Mouse (Mus musculus): ENCODE measurements around the gene Gon7.

DNA sequence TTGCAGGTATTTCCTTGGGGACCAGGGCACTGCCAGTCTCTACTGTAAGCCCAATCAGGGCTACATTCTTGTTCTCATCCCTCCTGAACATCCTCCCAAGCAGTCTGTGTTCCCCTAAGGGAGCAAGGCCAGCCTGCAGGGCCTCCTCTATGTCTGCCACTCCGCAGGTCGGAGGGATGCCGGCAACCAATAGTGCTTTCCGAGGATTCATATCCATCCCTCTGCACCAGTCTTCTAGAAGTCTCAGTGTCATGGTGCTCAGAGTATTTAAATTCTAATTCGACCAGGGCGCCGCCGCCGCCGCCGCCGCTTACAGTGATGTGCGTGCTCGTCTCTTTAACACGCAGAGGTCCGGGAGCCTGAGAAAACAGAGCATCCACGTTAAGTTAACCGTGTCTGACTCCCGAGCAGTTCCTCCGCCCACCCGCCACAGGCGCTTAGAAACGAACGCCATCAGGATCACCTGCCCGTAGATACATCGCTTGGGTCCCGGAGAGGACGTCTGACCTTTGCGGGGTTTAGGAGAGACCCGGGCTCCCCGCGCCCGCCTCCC lies 14.5 kb downstream of the Gon7 start:
- TF ChIP-seq GATA1 (IDR thresholded peaks at IDR 0.05; ENCODE audit: borderline replicate concordance, low read length) (no peak), FLI1 (IDR thresholded peaks at IDR 0.05; ENCODE audit: low read length) (no peak)
